Mouse (Mus musculus) E14TG2a.4 (cell line): Measurements from ENCODE around the gene Ripk4.

ENCODE experiments used
- CTCF ChIP-seq: conservative IDR thresholded peaks from 2 replicates; pipeline ENCODE4 v1.5.1; 2014; ENCODE audit warnings: low read length
- POU5F1 ChIP-seq: IDR thresholded peaks from 2 replicates; pipeline ENCODE4 v1.6.1; 2014; ENCODE audit warnings: low read length, borderline replicate concordance

DNA sequence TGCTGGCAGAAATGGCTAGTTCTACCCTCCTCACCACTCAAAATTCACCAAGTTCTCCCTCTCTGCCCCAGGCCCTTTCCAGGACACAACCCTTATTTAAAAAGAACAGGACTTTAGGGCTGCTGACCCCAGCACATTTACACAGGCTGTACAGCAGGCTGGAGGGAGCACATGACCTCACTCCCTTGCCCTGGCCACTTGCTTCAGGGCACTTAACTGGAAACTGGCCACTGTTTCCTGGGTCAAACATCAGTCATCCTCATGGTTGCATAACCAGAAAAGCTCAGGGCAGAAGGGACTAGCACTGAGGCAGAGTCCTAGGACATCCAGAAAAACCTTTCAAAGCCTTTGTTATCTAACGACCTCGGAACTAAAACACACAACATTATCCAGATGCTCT is 5.3 kb downstream of the Ripk4 start:
- TF ChIP-seq CTCF (no peak), POU5F1 (no peak)
